Mouse (Mus musculus) ovary, postnatal 36 days (tissue): ENCODE data around the gene Gm17949.
A peak's percentile ranks its signal among the peaks of the same experiment; 100 is the strongest.
"Not testable (repeated sequence)": the region's sequence is repeated elsewhere in the genome, so short reads cannot be mapped to it uniquely, and the experiment has no call there.

ENCODE experiments used
- DNase-seq: peaks from one replicate; pipeline ENCODE4 v3.0.0; 2022; ENCODE audit warnings: low spot score, mixed read lengths

Gene Gm17949

GRCm38 (mm10) chr17:57047406-57047805 is 36.1 kb downstream of the Gm17949 start:
- DNase-seq: no peak

GRCm38 (mm10) chr17:57048816-57049215 is 37.5 kb downstream of the Gm17949 start:
- DNase-seq: no peak

GRCm38 (mm10) chr17:57051679-57052078 is 40.4 kb downstream of the Gm17949 start:
- DNase-seq: not testable (repeated sequence)

- no peak for DNase-seq
These were observed 45.0 kb downstream of the Gm17949 start for GRCm38 (mm10) chr17:57056246-57056645.

GRCm38 (mm10) chr17:57058891-57059485 is 47.7 kb downstream of the Gm17949 start, which contains the start of gene Crb3:
TSS of gene Crb3 (plus strand) at chr17:57059105.
- peak; percentile 40 for DNase-seq

GRCm38 (mm10) chr17:57059486-57059977 is 48.3 kb downstream of the Gm17949 start, which contains the start of gene Slc25a23:
TSS of gene Slc25a23 (minus strand) at chr17:57059863.
- DNase-seq: peak; percentile 77

GRCm38 (mm10) chr17:57060231-57060801 is 49.0 kb downstream of the Gm17949 start:
- DNase-seq: peak; percentile 92

- peak; percentile 32 for DNase-seq
These were observed 49.8 kb downstream of the Gm17949 start for GRCm38 (mm10) chr17:57061069-57061468.

GRCm38 (mm10) chr17:57062011-57062521 is 50.8 kb downstream of the Gm17949 start:
- peak; percentile 35 for DNase-seq

- no peak for DNase-seq
These were observed 51.3 kb downstream of the Gm17949 start for GRCm38 (mm10) chr17:57062548-57062947.

- no peak for DNase-seq
These were observed 51.8 kb downstream of the Gm17949 start for GRCm38 (mm10) chr17:57063031-57063430.

GRCm38 (mm10) chr17:57066908-57067307 is 55.6 kb downstream of the Gm17949 start:
- DNase-seq: no peak

- no peak for DNase-seq
These were observed 59.0 kb downstream of the Gm17949 start for GRCm38 (mm10) chr17:57070272-57070671.

- DNase-seq: no peak
These were observed 59.4 kb downstream of the Gm17949 start for GRCm38 (mm10) chr17:57070699-57071098.
